ENCODE assay signal across 19 mouse cellular contexts in genomic region chr1:75919134-75919533, GRCm38 (mm10).
"Had no signal": no experiment of that assay in that cellular context is flagged by ENCODE, and none has a peak within 500 bp of the region (broad histone marks: within the 10 kb centered on the region; RNA-seq: fewer than 3 reads in every experiment).

No protein-coding gene starts in this region.

- H3K27ac ChIP-seq: liver, embryonic 13.5 days; liver, embryonic 15.5 days; lung, embryonic 15.5 days; midbrain, embryonic 10.5 days; midbrain, embryonic 13.5 days; neural tube, embryonic 13.5 days; neural tube, embryonic 15.5 days had no signal

- H3K27me3 ChIP-seq: liver, embryonic 13.5 days; liver, embryonic 15.5 days; lung, embryonic 15.5 days had no signal

- H3K4me2 ChIP-seq: liver, embryonic 13.5 days; liver, embryonic 15.5 days; lung, embryonic 15.5 days; midbrain, embryonic 13.5 days; neural tube, embryonic 13.5 days; neural tube, embryonic 15.5 days had no signal

- ATAC-seq: liver, postnatal 0 days; midbrain, embryonic 13.5 days; midbrain, embryonic 16.5 days had no signal

- H3K4me1 ChIP-seq: liver, embryonic 13.5 days; liver, embryonic 15.5 days; lung, embryonic 15.5 days; neural tube, embryonic 13.5 days; neural tube, embryonic 15.5 days had no signal

- H3K9me3 ChIP-seq: liver, embryonic 13.5 days; liver, embryonic 15.5 days; lung, embryonic 15.5 days; midbrain, embryonic 10.5 days; midbrain, embryonic 13.5 days; neural tube, embryonic 13.5 days; neural tube, embryonic 15.5 days had no signal

- H3K9ac ChIP-seq: liver, embryonic 13.5 days; liver, embryonic 15.5 days; liver, postnatal 0 days; lung, embryonic 15.5 days; midbrain, embryonic 13.5 days; neural tube, embryonic 13.5 days; neural tube, embryonic 15.5 days had no signal

- H3K36me3 ChIP-seq: liver, embryonic 13.5 days; liver, embryonic 15.5 days; lung, embryonic 15.5 days; midbrain, embryonic 10.5 days; midbrain, embryonic 13.5 days; neural tube, embryonic 13.5 days; neural tube, embryonic 15.5 days had no signal

- H3K4me3 ChIP-seq: liver, embryonic 13.5 days; liver, embryonic 15.5 days; lung, embryonic 15.5 days; midbrain, embryonic 10.5 days; midbrain, embryonic 13.5 days; myocyte; neural tube, embryonic 13.5 days; neural tube, embryonic 15.5 days had no signal

- DNase-seq: liver, embryonic 13.5 days; liver, postnatal 0 days; lung, adult 2 months; lung, postnatal 10 days; lung, postnatal 4 days; retina, postnatal 1 day; right cerebral cortex, adult 18-20 months; right cerebral cortex, postnatal 14 days; thymus, adult 18-20 months; thymus, postnatal 14 days; thymus, postnatal 36 days had no signal
